Mouse (Mus musculus) heart, embryonic 15.5 days (tissue): ENCODE results near the gene Nxph1. TPM values are rescaled to one million over a fixed set of nuclear protein-coding genes. Genes with fewer than 3 reads are reported as not detected.

Source experiments
- ATAC-seq: fragments of 200-750 bp; cut with Nextera tagmentation; replicated peaks from 2 replicates; pipeline ENCODE4 v1.8.0; 2017; ENCODE audit warnings: low read depth, moderate TSS enrichment; ENCODE audit not compliant: insufficient number of reproducible peaks, insufficient read depth, low FRiP score
- H3K27ac ChIP-seq: fragments of 300-500 bp; sonication (generic); 2 replicates; pipeline ENCODE4 v1.5.1; 2015; ENCODE audit warnings: mild to moderate bottlenecking, inconsistent platforms
- H3K27me3 ChIP-seq: fragments of 300-500 bp; sonication (generic); 2 replicates; pipeline ENCODE4 v1.6.1; 2015; ENCODE audit warnings: inconsistent platforms
- H3K36me3 ChIP-seq: fragments of 300-500 bp; sonication (generic); 2 replicates; pipeline ENCODE4 v1.6.1; 2015; ENCODE audit warnings: mild to moderate bottlenecking, inconsistent platforms
- H3K4me1 ChIP-seq: fragments of 300-500 bp; sonication (generic); replicated peaks from 2 replicates; pipeline ENCODE4 v1.6.1; 2015; ENCODE audit warnings: inconsistent platforms
- H3K4me2 ChIP-seq: fragments of 300-500 bp; sonication (generic); 2 replicates; pipeline ENCODE4 v1.6.1; 2015; ENCODE audit warnings: inconsistent platforms, mild to moderate bottlenecking, moderate library complexity
- H3K4me3 ChIP-seq: fragments of 300-500 bp; sonication (generic); 2 replicates; pipeline ENCODE4 v1.5.1; 2015; ENCODE audit warnings: mild to moderate bottlenecking, inconsistent platforms
- H3K9ac ChIP-seq: fragments of 300-500 bp; sonication (generic); 2 replicates; pipeline ENCODE4 v1.6.1; 2015; ENCODE audit warnings: mild to moderate bottlenecking, inconsistent platforms
- H3K9me3 ChIP-seq: fragments of 300-500 bp; sonication (generic); replicated peaks from 2 replicates; pipeline ENCODE4 v1.6.1; 2016; ENCODE audit warnings: inconsistent platforms
- WGBS: fragments of 180-500 bp; shearing (Covaris S2); methylation state at CpG from one replicate; pipeline ENCODE4 v1.1.7; 2015; ENCODE audit warnings: mixed read lengths; 5-methylcytosine and 5-hydroxymethylcytosine counted together
- polyA plus RNA-seq: library from polyadenylated mRNA; unstranded; fragments of >200 nt; fragmentation: Nextera tagmentation; extraction: Ambion mirVana; gene quantifications from 2 replicates; pipeline ENCODE4 v1.2.1, GENCODE M21; 2015

Nxph1 gene
- polyA plus RNA-seq, 1 experiment from 2014 or later: 0.14 TPM

DNA sequence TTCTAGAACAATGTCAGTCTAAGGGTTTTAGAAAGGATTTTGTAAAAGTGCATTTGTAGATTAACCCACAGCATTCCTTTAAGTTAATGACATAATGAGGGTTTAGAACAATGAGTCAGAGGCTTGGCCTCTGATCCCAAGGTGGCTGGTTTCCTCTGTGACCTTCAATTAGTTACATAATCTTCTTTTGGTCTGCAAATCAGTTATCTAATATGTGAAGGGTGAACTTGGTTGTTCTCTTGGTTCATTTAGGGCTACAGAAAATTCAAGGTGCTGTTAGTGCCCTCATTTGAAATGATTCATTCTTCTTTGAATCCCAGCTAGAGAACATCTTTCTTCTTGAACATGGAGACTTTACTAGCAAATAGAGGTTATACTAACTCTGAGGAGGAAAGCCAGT lies 199.7 kb downstream of the Nxph1 start:
- ATAC-seq: no peak
- no peaks in the 10 kb centered on the region for H3K27me3 ChIP-seq
- no peak overlapping the region for H3K9ac ChIP-seq
- H3K36me3 ChIP-seq: no peaks in the 10 kb centered on the region
- H3K4me1 ChIP-seq: no peaks in the 10 kb centered on the region
- H3K4me2 ChIP-seq: no peak overlapping the region
- H3K9me3 ChIP-seq: no peaks in the 10 kb centered on the region
- H3K27ac ChIP-seq: no peak overlapping the region
- H3K4me3 ChIP-seq: no peak overlapping the region

DNA sequence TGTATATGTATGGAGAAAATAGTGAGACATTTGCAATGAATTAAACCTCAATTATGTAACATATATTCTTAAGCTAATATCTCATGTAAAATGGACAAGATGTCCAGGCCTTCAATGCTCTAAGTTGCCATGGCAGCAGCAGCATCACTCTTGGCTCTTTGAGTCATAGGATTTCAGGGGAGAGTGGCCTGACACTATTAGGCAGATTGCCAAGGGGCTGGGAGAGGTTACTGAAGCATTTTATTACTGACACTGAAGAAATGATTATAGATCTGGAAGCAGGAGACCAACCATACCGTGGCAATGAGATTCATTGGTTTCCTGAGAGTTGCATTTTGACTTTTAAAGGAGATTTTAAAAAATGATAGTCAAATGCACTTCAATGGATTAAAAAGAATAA lies 201.6 kb downstream of the Nxph1 start:
- H3K27ac ChIP-seq: no peak overlapping the region
- WGBS: 47% methylated on average over 1 of the region's 1 CpGs

GRCm38 (mm10) chr6:9159191-9159590 lies 211.0 kb downstream of the Nxph1 start:
- no peak overlapping the region for H3K27ac ChIP-seq
- H3K27me3 ChIP-seq: no peaks in the 10 kb centered on the region
- no peaks in the 10 kb centered on the region for H3K9me3 ChIP-seq
- H3K4me3 ChIP-seq: no peak overlapping the region
- no peak for ATAC-seq
- H3K4me2 ChIP-seq: no peak overlapping the region
- no peak overlapping the region for H3K9ac ChIP-seq
- H3K36me3 ChIP-seq: no peaks in the 10 kb centered on the region
- WGBS: 69% methylated on average over 2 of the region's 2 CpGs
- no peaks in the 10 kb centered on the region for H3K4me1 ChIP-seq

More for the DNA sequence above, 201.6 kb downstream of the Nxph1 start:
- ATAC-seq: no peak
- Histone ChIP-seq H3K4me2 (no peak overlapping the region), H3K9ac (no peak overlapping the region), H3K36me3 (no peaks in the 10 kb centered on the region), H3K9me3 (no peaks in the 10 kb centered on the region), H3K27me3 (no peaks in the 10 kb centered on the region), H3K4me1 (no peaks in the 10 kb centered on the region), H3K4me3 (no peak overlapping the region)

DNA sequence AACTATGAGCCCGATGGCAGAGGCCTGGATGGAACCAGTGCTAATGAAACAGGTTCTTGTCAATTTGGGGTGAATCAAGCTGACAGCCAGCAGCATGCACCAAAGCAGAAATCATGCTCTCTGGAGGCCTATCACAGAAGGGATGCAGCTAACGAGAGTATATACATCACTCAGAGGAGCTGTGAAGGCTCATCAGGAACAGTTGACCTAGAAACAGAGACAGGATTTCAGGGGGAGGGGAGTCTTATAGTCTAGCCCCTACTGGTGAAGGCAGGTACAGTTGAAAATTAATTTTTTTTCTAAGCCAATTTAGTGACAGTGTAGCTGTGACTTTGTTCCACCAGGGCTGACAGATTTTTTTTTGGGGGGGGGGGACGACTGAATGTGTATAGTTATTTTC lies 234.2 kb downstream of the Nxph1 start:
- ATAC-seq: no peak
- no peaks in the 10 kb centered on the region for H3K4me1 ChIP-seq
- H3K9ac ChIP-seq: no peak overlapping the region
- no peak overlapping the region for H3K4me2 ChIP-seq
- H3K27ac ChIP-seq: no peak overlapping the region
- H3K9me3 ChIP-seq: no peaks in the 10 kb centered on the region
- no peaks in the 10 kb centered on the region for H3K27me3 ChIP-seq
- no peaks in the 10 kb centered on the region for H3K36me3 ChIP-seq
- no peak overlapping the region for H3K4me3 ChIP-seq
- WGBS: 47% methylated on average over 3 of the region's 3 CpGs

- H3K9me3 ChIP-seq: no peaks in the 10 kb centered on the region
- no peaks in the 10 kb centered on the region for H3K4me1 ChIP-seq
- H3K4me2 ChIP-seq: no peak overlapping the region
- H3K9ac ChIP-seq: no peak overlapping the region
- no peaks in the 10 kb centered on the region for H3K27me3 ChIP-seq
- H3K27ac ChIP-seq: no peak overlapping the region
- no peak for ATAC-seq
- H3K36me3 ChIP-seq: no peaks in the 10 kb centered on the region
- H3K4me3 ChIP-seq: no peak overlapping the region
- 78% methylated on average over 4 of the region's 4 CpGs for WGBS
These were observed 262.5 kb downstream of the Nxph1 start for GRCm38 (mm10) chr6:9210730-9211129.

DNA sequence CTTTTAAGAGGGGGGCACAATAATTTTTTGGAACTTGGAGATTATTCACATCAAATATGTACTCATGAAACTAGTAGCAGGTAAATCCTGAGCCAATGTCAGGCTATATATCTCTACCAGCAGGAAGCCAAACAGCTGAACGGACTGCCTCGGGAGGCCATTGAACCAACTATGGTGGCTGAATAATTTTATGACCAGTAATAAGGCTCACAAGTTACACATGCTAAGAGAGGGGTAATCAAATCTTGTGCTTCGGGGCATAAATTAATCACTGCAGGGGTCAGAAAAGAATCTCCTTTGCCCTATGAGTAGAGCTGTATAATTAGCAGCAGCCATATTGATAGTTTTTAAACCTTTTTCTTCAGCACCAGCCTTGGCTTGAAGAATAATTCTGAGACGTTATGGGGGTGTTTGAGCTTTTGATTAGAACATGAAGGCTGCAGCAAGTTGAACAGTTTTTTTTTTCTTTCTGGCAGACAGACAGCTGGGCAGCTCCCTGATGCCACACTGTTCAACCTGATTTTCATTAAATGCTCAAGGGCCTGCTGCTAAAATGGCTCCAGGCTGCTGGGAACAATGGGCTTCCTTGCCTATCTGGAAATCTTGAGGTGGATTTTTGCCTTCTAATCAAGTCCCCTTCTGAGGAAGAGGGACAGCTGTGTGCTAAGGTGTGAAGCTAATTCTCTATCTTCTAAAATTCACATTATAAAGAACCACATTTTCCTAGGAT lies 272.7 kb downstream of the Nxph1 start:
- H3K4me1 ChIP-seq: no peaks in the 10 kb centered on the region
- no peaks in the 10 kb centered on the region for H3K9me3 ChIP-seq
- no peak for ATAC-seq
- H3K27me3 ChIP-seq: no peaks in the 10 kb centered on the region
- WGBS: 64% methylated on average over 4 of the region's 4 CpGs
- H3K4me2 ChIP-seq: no peak overlapping the region
- H3K36me3 ChIP-seq: no peaks in the 10 kb centered on the region
- no peak overlapping the region for H3K27ac ChIP-seq
- no peak overlapping the region for H3K9ac ChIP-seq
- H3K4me3 ChIP-seq: no peak overlapping the region

- Histone ChIP-seq H3K9ac (no peak overlapping the region), H3K27ac (no peak overlapping the region), H3K9me3 (no peaks in the 10 kb centered on the region), H3K4me2 (no peak overlapping the region), H3K36me3 (no peaks in the 10 kb centered on the region), H3K27me3 (no peaks in the 10 kb centered on the region), H3K4me1 (no peaks in the 10 kb centered on the region), H3K4me3 (no peak overlapping the region)
- ATAC-seq: no peak
These were observed 286.6 kb downstream of the Nxph1 start for GRCm38 (mm10) chr6:9234802-9235201.

GRCm38 (mm10) chr6:9267998-9268397 lies 319.8 kb downstream of the Nxph1 start:
- Histone ChIP-seq H3K27ac (no peak overlapping the region), H3K4me2 (no peak overlapping the region)

More at GRCm38 (mm10) chr6:9267998-9268397, 319.8 kb downstream of the Nxph1 start:
- 59% methylated on average over 1 of the region's 1 CpGs for WGBS
- no peak for ATAC-seq
- Histone ChIP-seq H3K27me3 (no peaks in the 10 kb centered on the region), H3K36me3 (no peaks in the 10 kb centered on the region), H3K9me3 (no peaks in the 10 kb centered on the region), H3K4me1 (no peaks in the 10 kb centered on the region), H3K4me3 (no peak overlapping the region), H3K9ac (no peak overlapping the region)

Other genes with a start within 250 kb of the Nxph1 start
- 19.0 and 19.2 TPM in 2 replicates for gene Ica1, start 169.9 kb upstream of the Nxph1 start, polyA plus RNA-seq